Mouse (Mus musculus) granulocyte monocyte progenitor cell, adult 5-6 weeks (primary cell): ENCODE measurements around the gene Abcb5. TPM values are rescaled to one million over a fixed set of nuclear protein-coding genes. Genes with fewer than 3 reads are reported as not detected.
"Not testable (repeated sequence)": the region's sequence is repeated elsewhere in the genome, so short reads cannot be mapped to it uniquely, and the experiment has no call there.

Experiments used
- ATAC-seq: replicated peaks from 2 replicates; pipeline ENCODE4 v1.8.0; 2016; ENCODE audit warnings: mild to moderate bottlenecking, moderate TSS enrichment, inconsistent platforms; ENCODE audit not compliant: poor library complexity, severe bottlenecking
- total RNA-seq, 2 experiments: library from RNA; stranded (forward) in 1 of 2; stranded (reverse) in 1 of 2; fragments of 200-712, 200-1000 nt in 1 of 2; fragments of >200 nt in 1 of 2; fragmentation: Nextera tagmentation in 1 of 2; gene quantifications; 2 replicates each; pipeline ENCODE4 v1.2.3; 2014 to 2017

The Abcb5 gene
- not detected in 2 replicates for total RNA-seq (2014; fragmentation: Nextera tagmentation)
- total RNA-seq (2017): not detected in 2 replicates

DNA sequence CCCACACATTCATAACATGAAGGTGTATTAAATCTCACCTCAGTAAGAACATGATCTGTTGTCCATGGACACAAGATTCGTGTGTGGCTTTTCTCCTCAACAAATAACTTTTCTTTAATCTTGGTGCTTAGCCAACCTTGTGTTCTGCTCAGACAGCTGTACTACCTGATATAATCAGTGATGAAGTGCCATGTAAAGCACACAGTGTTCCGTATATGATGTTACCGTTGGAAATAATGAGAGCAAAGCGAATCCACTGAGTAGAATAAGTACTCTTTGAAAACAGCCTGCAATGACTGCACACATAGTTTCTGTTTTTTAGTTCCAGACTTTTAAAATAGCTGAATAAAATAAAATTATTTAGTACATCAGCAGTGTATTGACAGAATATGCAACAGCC, at the start of gene Abcb5:
Abcb5 (minus strand) TSS at position 101 of the 400 bp plus-strand sequence.
- ATAC-seq: no peak

GRCm38 (mm10) chr12:118999230-118999629, 33.0 kb upstream of the Abcb5 start:
- ATAC-seq: peak; percentile 91

DNA sequence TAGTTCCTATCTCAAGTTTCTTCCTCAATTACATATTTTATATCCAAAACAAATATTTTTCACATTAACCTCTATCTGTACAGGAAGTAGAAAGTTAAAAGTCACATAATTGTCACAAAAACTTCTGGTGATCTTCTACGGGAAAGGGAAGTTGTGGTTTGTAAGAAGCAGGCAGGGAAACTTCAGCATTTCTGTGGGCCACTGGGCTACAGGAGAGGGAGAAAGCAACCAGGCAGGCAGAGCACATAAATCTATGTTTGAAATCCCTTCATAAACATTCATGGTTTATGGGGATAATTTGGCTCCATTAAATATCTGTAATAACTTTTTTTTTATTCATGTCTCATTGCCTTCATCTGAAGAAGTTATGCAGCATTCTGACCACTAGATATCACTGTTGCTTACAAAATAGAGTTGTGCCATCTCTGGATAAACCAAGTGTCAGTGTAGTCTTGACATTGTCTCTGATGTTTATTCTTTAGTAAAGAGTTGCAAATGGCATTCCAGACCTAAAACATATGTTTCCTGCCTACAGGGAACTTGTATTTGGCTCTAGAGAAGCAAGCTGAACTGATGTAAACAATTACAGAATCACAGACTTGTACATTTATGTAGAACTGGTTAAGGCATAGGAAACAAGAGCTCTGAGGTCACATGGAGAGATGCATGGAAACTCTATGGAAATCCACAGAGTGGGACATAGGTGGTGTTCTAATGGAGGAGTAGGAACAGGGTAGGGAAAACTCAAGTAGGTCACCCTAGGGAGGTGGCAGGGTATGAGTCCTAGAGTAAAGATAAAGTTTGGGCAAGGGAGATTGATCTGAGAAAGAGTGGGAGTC, 28.3 kb upstream of the Abcb5 start:
- peak; percentile 90 for ATAC-seq

- ATAC-seq: no peak
These were observed 18.6 kb upstream of the Abcb5 start for GRCm38 (mm10) chr12:118984852-118985251.

GRCm38 (mm10) chr12:118930386-118931318, 35.6 kb downstream of the Abcb5 start:
- peak; percentile 84 for ATAC-seq

GRCm38 (mm10) chr12:118926813-118927281, 39.4 kb downstream of the Abcb5 start:
- ATAC-seq: peak; percentile 75

DNA sequence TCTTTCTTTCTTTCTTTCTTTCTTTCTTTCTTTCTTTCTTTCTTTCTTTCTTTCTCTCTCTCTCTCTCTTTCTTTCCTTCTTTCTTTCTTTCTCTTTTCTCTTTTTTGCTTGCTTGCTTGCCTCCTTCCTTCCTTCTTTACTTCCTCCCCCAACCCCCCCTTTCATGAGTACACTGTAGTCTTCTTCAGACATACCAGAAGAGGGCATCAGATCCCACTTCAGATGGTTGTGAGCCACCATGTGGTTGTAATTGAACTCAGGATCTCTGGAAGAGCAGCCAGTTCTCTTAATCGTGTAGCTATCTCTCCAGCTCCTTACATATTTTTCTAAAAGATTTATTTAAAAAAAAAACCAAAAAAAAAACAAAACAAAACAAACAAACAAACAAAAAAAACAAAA, 42.3 kb downstream of the Abcb5 start:
- ATAC-seq: not testable (repeated sequence)

DNA sequence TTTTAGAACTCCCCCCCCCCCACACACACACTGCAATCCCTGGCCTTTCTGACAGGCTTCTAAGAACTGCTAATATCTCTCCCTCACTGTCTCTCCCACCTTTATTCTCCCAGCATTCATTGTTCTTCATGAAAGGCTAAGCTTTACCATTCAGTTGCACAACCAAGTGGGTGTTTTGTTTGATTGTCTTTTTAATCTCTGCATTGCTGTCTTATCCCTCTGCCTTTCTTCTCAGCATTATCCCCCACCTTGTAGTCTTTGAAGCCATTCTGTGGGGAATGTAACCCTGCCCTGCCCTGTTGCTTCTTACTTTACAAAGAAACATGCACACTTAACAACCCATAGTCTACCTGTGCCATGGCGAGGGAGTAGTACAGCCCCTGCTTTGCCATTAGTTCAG, 48.5 kb downstream of the Abcb5 start:
- no peak for ATAC-seq

- ATAC-seq: no peak
These were observed 55.9 kb downstream of the Abcb5 start for GRCm38 (mm10) chr12:118910360-118910759.

- ATAC-seq: no peak
These were observed 64.0 kb downstream of the Abcb5 start for GRCm38 (mm10) chr12:118902249-118902648.

DNA sequence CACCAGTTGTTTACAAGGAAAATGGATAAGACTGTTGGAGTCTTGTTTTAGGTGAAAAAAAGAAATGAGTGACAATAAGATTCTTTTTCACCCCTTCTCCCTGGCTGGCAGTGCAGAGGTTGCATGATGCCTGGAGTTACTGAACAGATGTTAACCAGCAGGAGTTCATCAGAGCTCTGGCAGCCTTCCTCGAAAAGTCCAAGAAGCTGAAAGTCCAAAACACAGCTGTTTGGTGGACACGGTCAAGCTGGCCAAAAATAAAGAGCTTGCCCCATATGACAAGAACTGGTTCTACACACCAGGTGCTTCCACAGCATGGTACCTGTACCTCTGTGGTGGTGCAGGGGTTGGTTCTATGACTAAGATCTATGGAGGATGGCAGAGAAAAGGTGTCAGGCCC, 78.3 kb downstream of the Abcb5 start:
- ATAC-seq: no peak

DNA sequence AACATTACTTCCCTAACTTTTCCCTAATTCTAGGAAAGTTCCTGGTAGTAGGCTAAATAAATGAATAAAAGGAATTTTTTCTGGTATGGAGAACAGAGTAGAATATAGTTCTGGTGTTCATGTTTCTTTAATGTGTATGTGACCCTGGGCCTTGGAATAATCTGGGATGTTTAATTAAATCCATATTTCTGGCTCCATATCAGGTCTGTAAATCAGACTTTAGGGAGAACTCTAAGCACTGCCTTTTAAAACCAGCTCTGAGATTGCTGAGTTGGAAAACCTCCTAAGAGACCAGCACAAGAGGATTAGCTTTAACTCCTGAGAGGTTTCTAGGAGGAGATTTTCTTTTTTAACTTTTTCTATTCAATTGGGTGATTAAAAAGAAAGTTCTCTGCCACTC, 83.4 kb downstream of the Abcb5 start:
- no peak for ATAC-seq

- ATAC-seq: no peak
These were observed 93.5 kb downstream of the Abcb5 start for GRCm38 (mm10) chr12:118872673-118873072.

GRCm38 (mm10) chr12:118856151-118856550, 110.1 kb downstream of the Abcb5 start:
- no peak for ATAC-seq

DNA sequence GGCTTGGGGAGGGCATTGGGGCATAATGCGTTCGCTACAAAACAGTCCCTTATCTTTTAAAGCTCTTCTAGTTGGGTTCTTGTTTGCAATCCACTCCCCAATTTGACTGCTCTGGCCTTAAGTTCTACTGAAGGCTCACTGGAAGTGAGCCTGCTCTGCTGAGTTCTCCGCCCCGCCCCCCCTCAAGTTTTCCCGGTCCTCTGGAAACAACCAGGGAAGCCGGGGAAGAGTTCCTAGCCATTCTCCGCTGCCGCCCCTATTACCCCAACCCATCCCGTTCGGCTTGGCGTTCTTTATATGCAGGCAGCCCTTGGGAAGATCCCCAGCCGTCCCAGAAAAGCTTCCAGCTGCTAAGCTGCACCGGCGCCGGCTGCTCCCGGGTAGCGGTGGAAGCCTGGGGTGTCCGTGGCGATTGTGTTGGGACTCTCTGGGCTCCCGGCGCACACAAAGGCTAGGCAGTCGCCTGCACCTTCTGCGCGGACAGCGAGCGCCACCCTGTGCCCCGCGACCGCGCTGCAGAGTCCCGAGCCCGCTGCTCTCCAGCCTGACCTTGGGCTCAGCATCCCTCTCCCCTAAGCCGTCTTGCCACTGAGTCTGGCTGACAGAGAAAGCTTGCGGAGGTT, 111.3 kb downstream of the Abcb5 start:
- peak; percentile 99 for ATAC-seq

DNA sequence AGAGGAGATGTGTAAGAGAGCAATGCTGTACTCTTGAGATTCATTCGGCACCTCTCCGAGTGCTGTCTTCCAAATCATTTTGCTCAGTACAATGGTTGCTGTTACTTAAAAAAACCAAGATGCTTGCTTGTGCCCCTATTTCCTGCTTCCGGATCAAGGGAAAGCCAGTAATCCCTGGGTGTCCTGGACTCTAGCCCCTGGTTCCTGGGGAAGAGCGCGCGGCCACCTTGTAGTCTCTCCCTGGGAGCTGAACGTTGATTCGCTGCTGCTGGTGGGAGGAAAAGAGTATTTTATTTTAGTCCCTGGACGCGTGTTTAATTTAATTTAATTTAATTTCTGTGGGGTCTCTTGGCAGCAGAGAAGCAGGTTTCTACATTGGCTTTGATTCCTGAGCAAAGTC, 111.8 kb downstream of the Abcb5 start:
- no peak for ATAC-seq

GRCm38 (mm10) chr12:118853331-118853730, 112.9 kb downstream of the Abcb5 start:
- no peak for ATAC-seq

GRCm38 (mm10) chr12:118850851-118851410, 115.3 kb downstream of the Abcb5 start:
- ATAC-seq: no peak

GRCm38 (mm10) chr12:118849996-118850395, 116.2 kb downstream of the Abcb5 start:
- no peak for ATAC-seq

- 0 out of 2 replicates have a peak, but pooled peaks have one; percentile 10 for ATAC-seq
These were observed 116.9 kb downstream of the Abcb5 start for GRCm38 (mm10) chr12:118849203-118849861.
